Mouse (Mus musculus): Measurements from ENCODE around the gene Prss40. TPM values are rescaled to one million over a fixed set of nuclear protein-coding genes. Genes with fewer than 3 reads are reported as not detected.
"Not testable (repeated sequence)": the region's sequence is repeated elsewhere in the genome, so short reads cannot be mapped to it uniquely, and the experiment has no call there.

The Prss40 gene
- polyA plus RNA-seq, 1 experiment from 2014 or later: not detected

GRCm38 (mm10) chr1:34571431-34571830 is 10.7 kb upstream of the Prss40 start:
- whole genome bisulfite sequencing: 72% methylated on average over 6 of the region's 6 CpGs
- H3K4me3 ChIP-seq: no peak overlapping the region
- H3K4me1 ChIP-seq (replicated peaks): no peaks in the 10 kb centered on the region
- no peak overlapping the region for H3K9ac ChIP-seq
- no peaks in the 10 kb centered on the region for H3K36me3 ChIP-seq
- H3K9me3 ChIP-seq: no peaks in the 10 kb centered on the region
- no peak for ATAC-seq (ENCODE audit: low read depth)
- no peak overlapping the region for H3K4me2 ChIP-seq
- no peak overlapping the region for H3K27ac ChIP-seq (replicated peaks)
- H3K27me3 ChIP-seq: no peaks in the 10 kb centered on the region

GRCm38 (mm10) chr1:34569876-34570275 is 9.1 kb upstream of the Prss40 start:
- H3K4me2 ChIP-seq: no peak overlapping the region
- 98% methylated on average over 2 of the region's 2 CpGs for WGBS
- no peak overlapping the region for H3K9ac ChIP-seq
- no peaks in the 10 kb centered on the region for H3K4me1 ChIP-seq (replicated peaks)
- no peaks in the 10 kb centered on the region for H3K27me3 ChIP-seq
- H3K9me3 ChIP-seq: no peaks in the 10 kb centered on the region; the same call in 1 of the 2 replicates
- H3K27ac ChIP-seq (replicated peaks): no peak overlapping the region
- no peak for ATAC-seq (ENCODE audit: low read depth)
- no peaks in the 10 kb centered on the region for H3K36me3 ChIP-seq
- no peak overlapping the region for H3K4me3 ChIP-seq

- H3K9ac ChIP-seq: no peak overlapping the region
- WGBS: 92% methylated on average over 2 of the region's 2 CpGs
- no peaks in the 10 kb centered on the region for H3K36me3 ChIP-seq
- no peaks in the 10 kb centered on the region for H3K4me1 ChIP-seq (replicated peaks)
- no peaks in the 10 kb centered on the region for H3K27me3 ChIP-seq
- no peaks in the 10 kb centered on the region; the same call in 1 of the 2 replicates for H3K9me3 ChIP-seq
- ATAC-seq (ENCODE audit: low read depth): no peak
- no peak overlapping the region for H3K27ac ChIP-seq (replicated peaks)
- H3K4me3 ChIP-seq: no peak overlapping the region
- H3K4me2 ChIP-seq: no peak overlapping the region
Observed at GRCm38 (mm10) chr1:34568120-34568519, 7.4 kb upstream of the Prss40 start.

- no peak overlapping the region for H3K4me3 ChIP-seq
- no peak overlapping the region for H3K4me2 ChIP-seq
- H3K27me3 ChIP-seq: no peaks in the 10 kb centered on the region
- no peak overlapping the region for H3K27ac ChIP-seq (replicated peaks)
- H3K9ac ChIP-seq: no peak overlapping the region
- no peaks in the 10 kb centered on the region for H3K36me3 ChIP-seq
- no peaks in the 10 kb centered on the region for H3K4me1 ChIP-seq (replicated peaks)
- H3K9me3 ChIP-seq: no peaks in the 10 kb centered on the region; the same call in 1 of the 2 replicates
- ATAC-seq (ENCODE audit: low read depth): no peak
- WGBS: 82% methylated on average over 8 of the region's 8 CpGs
Observed at GRCm38 (mm10) chr1:34564383-34565045, 3.8 kb upstream of the Prss40 start.

GRCm38 (mm10) chr1:34554275-34554674 is 6.5 kb downstream of the Prss40 start:
- ATAC-seq (ENCODE audit: low read depth): no peak
- 90% methylated on average over 7 of the region's 7 CpGs for WGBS
- Histone ChIP-seq H3K27me3 (no peaks in the 10 kb centered on the region), H3K4me2 (no peak overlapping the region), H3K9ac (no peak overlapping the region), H3K4me1 (replicated peaks) (no peaks in the 10 kb centered on the region), H3K9me3 (no peaks in the 10 kb centered on the region), H3K36me3 (no peaks in the 10 kb centered on the region), H3K27ac (replicated peaks) (no peak overlapping the region), H3K4me3 (no peak overlapping the region)

- H3K4me1 ChIP-seq (replicated peaks): no peaks in the 10 kb centered on the region
- H3K4me2 ChIP-seq: no peak overlapping the region
- H3K9me3 ChIP-seq: no peaks in the 10 kb centered on the region
- no peak overlapping the region for H3K4me3 ChIP-seq
- 97% methylated on average over 1 of the region's 1 CpGs for WGBS
- no peak overlapping the region for H3K27ac ChIP-seq (replicated peaks)
- H3K9ac ChIP-seq: no peak overlapping the region
- ATAC-seq (ENCODE audit: low read depth): no peak
- H3K27me3 ChIP-seq: no peaks in the 10 kb centered on the region
- H3K36me3 ChIP-seq: no peaks in the 10 kb centered on the region
Observed at GRCm38 (mm10) chr1:34553690-34554089, 7.1 kb downstream of the Prss40 start.

- Histone ChIP-seq H3K27ac (replicated peaks) (no peak overlapping the region), H3K36me3 (no peaks in the 10 kb centered on the region), H3K9ac (no peak overlapping the region), H3K4me2 (no peak overlapping the region), H3K27me3 (no peaks in the 10 kb centered on the region), H3K9me3 (no peaks in the 10 kb centered on the region), H3K4me3 (no peak overlapping the region), H3K4me1 (replicated peaks) (no peaks in the 10 kb centered on the region)
- 84% methylated on average over 1 of the region's 1 CpGs for WGBS
- ATAC-seq (ENCODE audit: low read depth): no peak
Observed at GRCm38 (mm10) chr1:34547074-34547473, 13.7 kb downstream of the Prss40 start.

GRCm38 (mm10) chr1:34536767-34537485 is 23.8 kb downstream of the Prss40 start:
- peaks cover 37% of the 10 kb centered on the region for H3K27me3 ChIP-seq
- peak; percentile 59 for ATAC-seq (ENCODE audit: low read depth)

GRCm38 (mm10) chr1:34536291-34536766 is 24.4 kb downstream of the Prss40 start:
- no peak overlapping the region for H3K27ac ChIP-seq (replicated peaks)
- no peak for ATAC-seq (ENCODE audit: low read depth)
- peak overlapping the region; percentile 12; the same call in 1 of the 2 replicates for H3K4me3 ChIP-seq
- peaks cover 37% of the 10 kb centered on the region for H3K27me3 ChIP-seq
- 2% methylated on average over 14 of the region's 14 CpGs for WGBS
- H3K36me3 ChIP-seq: no peaks in the 10 kb centered on the region
- peak overlapping the region; percentile 47 for H3K4me2 ChIP-seq
- H3K9me3 ChIP-seq: no peaks in the 10 kb centered on the region
- H3K4me1 ChIP-seq (replicated peaks): peaks cover 14% of the 10 kb centered on the region
- H3K9ac ChIP-seq: no peak overlapping the region

More at GRCm38 (mm10) chr1:34536767-34537485, 23.8 kb downstream of the Prss40 start:
- Histone ChIP-seq H3K9ac (no peak overlapping the region; the same call in 1 of the 2 replicates), H3K4me3 (peak overlapping the region; percentile 12), H3K36me3 (no peaks in the 10 kb centered on the region), H3K4me2 (peak overlapping the region; percentile 47), H3K9me3 (no peaks in the 10 kb centered on the region), H3K27ac (replicated peaks) (no peak overlapping the region), H3K4me1 (replicated peaks) (peaks cover 14% of the 10 kb centered on the region)
- 4% methylated on average over 16 of the region's 16 CpGs for WGBS

GRCm38 (mm10) chr1:34535043-34535698 is 25.6 kb downstream of the Prss40 start, which contains the start of gene Cfc1:
Gene Cfc1, plus strand, starts transcription at chr1:34535648.
- ATAC-seq (ENCODE audit: low read depth); H3K9me3 ChIP-seq; H3K27ac ChIP-seq (replicated peaks); H3K9ac ChIP-seq; H3K36me3 ChIP-seq: not testable (repeated sequence)
- 40% methylated on average over 7 of the region's 7 CpGs for WGBS
- Histone ChIP-seq H3K4me2 (peak within 1 kb of the TSS; percentile 47), H3K4me3 (0 out of 2 replicates have a peak within 1 kb of the TSS, but pooled peaks have one; percentile 12), H3K27me3 (peaks cover 37% of the 10 kb centered on the region), H3K4me1 (replicated peaks) (peaks cover 14% of the 10 kb centered on the region)

GRCm38 (mm10) chr1:34534574-34534973 is 26.2 kb downstream of the Prss40 start:
- not testable (repeated sequence) for H3K4me2 ChIP-seq; ATAC-seq (ENCODE audit: low read depth)
- 53% methylated on average over 3 of the region's 3 CpGs for WGBS

GRCm38 (mm10) chr1:34523647-34524046 is 37.1 kb downstream of the Prss40 start:
- Histone ChIP-seq H3K27me3 (no peaks in the 10 kb centered on the region), H3K4me1 (replicated peaks) (no peaks in the 10 kb centered on the region), H3K9ac (no peak overlapping the region), H3K4me3 (no peak overlapping the region), H3K9me3 (no peaks in the 10 kb centered on the region), H3K36me3 (no peaks in the 10 kb centered on the region), H3K27ac (replicated peaks) (no peak overlapping the region), H3K4me2 (no peak overlapping the region)
- no peak for ATAC-seq (ENCODE audit: low read depth)
- 84% methylated on average over 3 of the region's 3 CpGs for WGBS

More at GRCm38 (mm10) chr1:34534574-34534973, 26.2 kb downstream of the Prss40 start:
- Histone ChIP-seq H3K4me1 (replicated peaks) (peaks cover 14% of the 10 kb centered on the region), H3K27me3 (peaks cover 37% of the 10 kb centered on the region)
- H3K9ac ChIP-seq; H3K4me3 ChIP-seq; H3K36me3 ChIP-seq; H3K27ac ChIP-seq (replicated peaks); H3K9me3 ChIP-seq: not testable (repeated sequence)
